8 mouse cellular contexts compared by ENCODE assay signal in the genomic region with DNA sequence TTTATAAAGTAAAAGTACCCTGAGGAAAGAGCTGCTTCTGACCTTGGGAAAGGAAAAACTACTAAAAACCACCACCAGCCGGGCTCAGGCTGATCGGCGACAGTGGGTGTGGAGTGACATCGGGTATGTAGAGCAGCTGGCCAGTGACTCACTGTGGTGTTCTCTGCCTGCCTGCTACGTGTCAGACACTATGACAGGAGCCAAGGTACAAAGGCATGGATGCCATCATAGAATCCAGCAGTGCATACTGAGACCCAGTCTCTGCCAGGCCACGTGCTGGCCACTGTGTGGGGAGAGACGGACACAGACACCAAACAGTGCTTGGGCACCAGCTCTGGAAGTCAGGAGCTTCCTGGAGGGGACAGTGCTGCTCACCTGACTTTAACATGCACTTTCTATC. TPM values are rescaled to one million over a fixed set of nuclear protein-coding genes. Genes with fewer than 3 reads are reported as not detected.
DNase-seq lines count a peak whose midpoint lies in the region; ATAC-seq and TF ChIP-seq lines count a peak whose summit lies in the region.

No protein-coding gene starts in this region.

- DNase-seq in frontal cortex, adult 2 months (ENCODE audit: extremely low spot score in 1 of 2, low spot score in 1 of 2): peak; percentile 42 to 60
- DNase-seq in frontal cortex, postnatal 14 days (ENCODE audit: low spot score in 2 of 2): no peak
- DNase-seq in urinary bladder, postnatal 25 days (ENCODE audit: low spot score): peak; percentile 28
- no peak for DNase-seq in urinary bladder, postnatal 36 days (ENCODE audit: low spot score in 2 of 2)
- peak; percentile 34 to 35 for DNase-seq in left cerebral cortex, postnatal 36 days (ENCODE audit: low spot score in 2 of 2)
- DNase-seq in cerebellum, adult 11-12 months: no peak
- DNase-seq in thymus, adult 2 months: no peak

- H3K36me3 ChIP-seq in thymus, adult 2 months (ENCODE audit: control insufficient read depth, insufficient read depth, low read length): no peaks in the 10 kb centered on the region
- H3K36me3 ChIP-seq in midbrain, embryonic 16.5 days (ENCODE audit: control insufficient read depth, insufficient read depth, low read length): peaks cover 16% of the 10 kb centered on the region

- TF ChIP-seq CTCF in thymus, adult 2 months (IDR thresholded peaks at IDR 0.05; ENCODE audit: borderline replicate concordance, control insufficient read depth, extremely low read depth, insufficient read depth, low read length, poor library complexity): no peak

- H3K9ac ChIP-seq in midbrain, embryonic 16.5 days (ENCODE audit: low read depth, low read length): no peak overlapping the region

- TF ChIP-seq POLR2A in thymus, adult 2 months (IDR thresholded peaks at IDR 0.05; ENCODE audit: control insufficient read depth, extremely low read depth, insufficient read depth, low read length, poor library complexity): no peak

- intact Hi-C loops in left cerebral cortex, postnatal 36 days (cut with DNase I): no loop called here

- H3K27me3 ChIP-seq in thymus, adult 2 months (ENCODE audit: control insufficient read depth, insufficient read depth, low read length): no peaks in the 10 kb centered on the region
- H3K27me3 ChIP-seq in midbrain, embryonic 16.5 days (ENCODE audit: control insufficient read depth, insufficient read depth, low read depth, low read length): no peaks in the 10 kb centered on the region

- H3K27ac ChIP-seq in thymus, adult 2 months (ENCODE audit: control insufficient read depth, insufficient read depth, low read length): no peak overlapping the region
- H3K27ac ChIP-seq in midbrain, embryonic 16.5 days (ENCODE audit: low read length): no peak overlapping the region

- H3K4me2 ChIP-seq in midbrain, embryonic 16.5 days (ENCODE audit: low read length): no peak overlapping the region

- H3K4me1 ChIP-seq in thymus, adult 2 months (replicated peaks; ENCODE audit: control insufficient read depth, insufficient read depth, low read length): peaks cover 5% of the 10 kb centered on the region
- H3K4me1 ChIP-seq in midbrain, embryonic 16.5 days (ENCODE audit: control insufficient read depth, insufficient read depth, low read length): peaks cover 13% of the 10 kb centered on the region

- no peaks in the 10 kb centered on the region for H3K9me3 ChIP-seq in midbrain, embryonic 16.5 days (replicated peaks; ENCODE audit: control insufficient read depth, low read length, poor library complexity, severe bottlenecking)

- no peak overlapping the region for H3K4me3 ChIP-seq in thymus, adult 2 months (ENCODE audit: control insufficient read depth, insufficient read depth, low read length)
- no peak overlapping the region for H3K4me3 ChIP-seq in midbrain, embryonic 16.5 days (ENCODE audit: low read depth, low read length)

- 86% methylated on average over 7 of the region's 7 CpGs for WGBS in thymus, adult 2 months
- WGBS in midbrain, embryonic 16.5 days: 79% methylated on average over 7 of the region's 7 CpGs

- no peak for ATAC-seq in midbrain, embryonic 16.5 days

RNA-seq across cellular contexts. Expression of a gene that starts 5.1 kb away (rescaled TPM):
- polyA plus RNA-seq in frontal cortex, adult 2 months (2012; rRNA removed): 25.3 and 27.6 TPM in 2 replicates
- total RNA-seq in left cerebral cortex, postnatal 36 days (2021): 10 to 100 TPM; 18.9 to 22.3 TPM
- 15.0 and 23.0 TPM in 2 replicates for polyA plus RNA-seq in thymus, adult 2 months (2012; rRNA removed)
- 45.1 and 45.6 TPM in 2 replicates for polyA plus RNA-seq in midbrain, embryonic 16.5 days (2015; fragmentation: Nextera tagmentation; extraction: Ambion mirVana)

Comparison
In these comparisons a context has a peak if more than half of its experiments do, and no peak if none do; other contexts are left out.
1. DNase-seq: peak in frontal cortex, adult 2 months (2 of 2), urinary bladder, postnatal 25 days (single experiment) and left cerebral cortex, postnatal 36 days (2 of 2); none in frontal cortex, postnatal 14 days (0 of 2), urinary bladder, postnatal 36 days (0 of 2), cerebellum, adult 11-12 months (single experiment) and thymus, adult 2 months (single experiment).